Mouse (Mus musculus): ENCODE results near the gene Ppard. TPM values are rescaled to one million over a fixed set of nuclear protein-coding genes. Genes with fewer than 3 reads are reported as not detected.
"Not testable (repeated sequence)": the region's sequence is repeated elsewhere in the genome, so short reads cannot be mapped to it uniquely, and the experiment has no call there.

Ppard gene
- total and polyA plus RNA-seq, 2 experiments from 2014 or later: 1.4 to 23.1 TPM

DNA sequence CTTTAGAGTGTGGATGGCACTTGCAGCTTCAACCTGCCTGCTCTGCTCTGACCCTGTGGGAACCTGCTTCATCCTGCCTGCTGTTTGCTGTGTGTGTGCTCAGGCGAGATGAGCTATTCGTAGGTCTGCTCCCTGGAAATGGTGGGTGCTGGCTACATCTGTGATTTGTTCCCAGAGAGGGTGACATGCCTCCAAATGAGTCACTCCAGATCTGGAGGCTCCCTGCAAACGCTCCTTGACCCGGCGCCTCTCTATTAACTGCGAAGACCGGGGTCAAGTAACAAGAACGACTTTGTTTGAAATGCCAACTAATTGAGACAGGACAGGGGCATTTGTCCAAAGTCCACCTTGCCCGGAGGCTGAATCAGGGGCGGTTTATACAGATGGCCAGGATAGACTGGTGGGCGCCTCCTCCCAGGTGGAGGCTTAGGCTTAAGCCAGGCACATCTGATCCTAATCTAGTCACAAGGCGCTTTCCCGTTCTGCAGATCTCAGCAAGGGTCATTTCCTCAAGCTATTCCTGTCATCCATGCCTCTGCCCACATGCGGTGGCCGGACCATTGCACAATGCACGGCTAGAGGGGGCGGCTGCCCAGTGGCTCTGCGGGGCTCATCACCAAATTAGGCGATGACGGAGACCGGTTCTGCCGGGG lies 95.3 kb downstream of the Ppard start:
- H3K9ac ChIP-seq (replicated peaks; ENCODE audit: low read depth, low read length): peak overlapping the region; percentile 45
- WGBS: 13% methylated on average over 22 of the region's 22 CpGs
- H3K4me3 ChIP-seq (ENCODE audit: low read depth, low read length): peak overlapping the region; percentile 73
- no peak for DNase-seq (ENCODE audit: low spot score)
- H3K9me3 ChIP-seq (replicated peaks; ENCODE audit: control insufficient read depth, low read length): no peaks in the 10 kb centered on the region
- peak; percentile 53; the same call in 1 of the 2 replicates for ATAC-seq (ENCODE audit: insufficient read depth, low read depth)
- no peak for TF ChIP-seq CTCF (IDR thresholded peaks at IDR 0.05; ENCODE audit: low read depth)
- peaks cover 33% of the 10 kb centered on the region for H3K36me3 ChIP-seq (replicated peaks; ENCODE audit: control insufficient read depth, insufficient read depth, low read length)
- no peaks in the 10 kb centered on the region for H3K27me3 ChIP-seq (ENCODE audit: control insufficient read depth, insufficient read depth, low read length)
- peak overlapping the region; percentile 93 for H3K27ac ChIP-seq (ENCODE audit: low read depth)
- peak overlapping the region; percentile 81 for H3K4me2 ChIP-seq (ENCODE audit: low read depth, low read length)
- H3K4me1 ChIP-seq (ENCODE audit: control insufficient read depth, insufficient read depth): peaks cover 18% of the 10 kb centered on the region

- peaks cover 18% of the 10 kb centered on the region for H3K4me1 ChIP-seq (ENCODE audit: control insufficient read depth, insufficient read depth)
- peaks cover 33% of the 10 kb centered on the region for H3K36me3 ChIP-seq (replicated peaks; ENCODE audit: control insufficient read depth, insufficient read depth, low read length)
- H3K4me3 ChIP-seq (ENCODE audit: low read depth, low read length): peak within 1 kb of the TSS; percentile 73
- peak within 1 kb of the TSS; percentile 81 for H3K4me2 ChIP-seq (ENCODE audit: low read depth, low read length)
- WGBS: under 1% methylated on average over 45 of the region's 67 CpGs
- H3K27me3 ChIP-seq (ENCODE audit: control insufficient read depth, insufficient read depth, low read length): no peaks in the 10 kb centered on the region
- peak; percentile 96 for DNase-seq (ENCODE audit: low spot score)
- TF ChIP-seq CTCF (IDR thresholded peaks at IDR 0.05; ENCODE audit: low read depth): peak; percentile 84
- peak; percentile 99 for TF ChIP-seq EP300 (IDR thresholded peaks at IDR 0.05; ENCODE audit: low read depth)
- peak within 1 kb of the TSS; percentile 88 for H3K9ac ChIP-seq (replicated peaks; ENCODE audit: low read depth, low read length)
- peak; percentile 89 for ATAC-seq (ENCODE audit: insufficient read depth, low read depth)
- H3K9me3 ChIP-seq (replicated peaks; ENCODE audit: control insufficient read depth, low read length): no peaks in the 10 kb centered on the region
- H3K27ac ChIP-seq (ENCODE audit: low read depth): peak within 1 kb of the TSS; percentile 93
Measured at GRCm38 (mm10) chr17:28328366-28328928, 95.9 kb downstream of the Ppard start, which contains the start of gene Rpl10a. Gene Rpl10a (plus strand): TSS chr17:28328471.

- Histone ChIP-seq H3K4me3 (ENCODE audit: low read depth, low read length) (peak overlapping the region; percentile 73), H3K27ac (ENCODE audit: low read depth) (peak overlapping the region; percentile 93), H3K4me1 (ENCODE audit: control insufficient read depth, insufficient read depth) (peaks cover 18% of the 10 kb centered on the region), H3K9me3 (replicated peaks; ENCODE audit: control insufficient read depth, low read length) (no peaks in the 10 kb centered on the region), H3K9ac (replicated peaks; ENCODE audit: low read depth, low read length) (peak overlapping the region; percentile 88), H3K36me3 (replicated peaks; ENCODE audit: control insufficient read depth, insufficient read depth, low read length) (peaks cover 30% of the 10 kb centered on the region), H3K4me2 (ENCODE audit: low read depth, low read length) (peak overlapping the region; percentile 81), H3K27me3 (ENCODE audit: control insufficient read depth, insufficient read depth, low read length) (no peaks in the 10 kb centered on the region)
- ATAC-seq (ENCODE audit: insufficient read depth, low read depth): peak; percentile 13
- TF ChIP-seq CTCF (IDR thresholded peaks at IDR 0.05; ENCODE audit: low read depth): no peak
- no peak for TF ChIP-seq EP300 (IDR thresholded peaks at IDR 0.05; ENCODE audit: low read depth)
- under 1% methylated on average over 25 of the region's 25 CpGs for WGBS
- no peak for DNase-seq (ENCODE audit: low spot score)
Measured at GRCm38 (mm10) chr17:28328946-28329345, 96.4 kb downstream of the Ppard start.

- H3K4me3 ChIP-seq (ENCODE audit: low read depth, low read length): peak overlapping the region; percentile 73
- WGBS: 5% methylated on average over 4 of the region's 4 CpGs
- peak overlapping the region; percentile 81 for H3K4me2 ChIP-seq (ENCODE audit: low read depth, low read length)
- H3K9me3 ChIP-seq (replicated peaks; ENCODE audit: control insufficient read depth, low read length): no peaks in the 10 kb centered on the region
- peaks cover 36% of the 10 kb centered on the region for H3K36me3 ChIP-seq (replicated peaks; ENCODE audit: control insufficient read depth, insufficient read depth, low read length)
- ATAC-seq (ENCODE audit: insufficient read depth, low read depth) (no peak), DNase-seq (ENCODE audit: low spot score) (no peak)
- H3K27me3 ChIP-seq (ENCODE audit: control insufficient read depth, insufficient read depth, low read length): no peaks in the 10 kb centered on the region
- TF ChIP-seq EP300 (IDR thresholded peaks at IDR 0.05; ENCODE audit: low read depth) (no peak), CTCF (IDR thresholded peaks at IDR 0.05; ENCODE audit: low read depth) (no peak)
- peak overlapping the region; percentile 88 for H3K9ac ChIP-seq (replicated peaks; ENCODE audit: low read depth, low read length)
- H3K27ac ChIP-seq (ENCODE audit: low read depth): peak overlapping the region; percentile 93; the same call in 1 of the 2 replicates
- peaks cover 18% of the 10 kb centered on the region for H3K4me1 ChIP-seq (ENCODE audit: control insufficient read depth, insufficient read depth)
Measured at GRCm38 (mm10) chr17:28329503-28330231, 97.2 kb downstream of the Ppard start.

DNA sequence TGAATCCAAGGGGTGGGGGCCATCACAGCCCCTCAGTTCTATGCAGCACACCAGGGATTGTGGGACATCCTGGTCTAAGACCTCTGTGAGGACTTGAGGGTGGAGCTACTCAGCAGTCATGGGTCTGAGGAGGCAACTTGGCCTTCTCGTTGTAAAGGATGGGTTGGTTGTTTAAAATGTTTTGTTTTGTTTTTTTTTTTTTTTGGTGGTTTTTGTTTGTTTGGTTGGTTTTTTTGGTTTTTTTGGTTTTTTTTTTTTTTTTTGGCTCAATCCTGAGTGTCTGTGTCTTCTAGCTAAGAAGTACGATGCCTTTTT lies 97.7 kb downstream of the Ppard start:
- H3K9ac ChIP-seq (replicated peaks; ENCODE audit: low read depth, low read length): peak overlapping the region; percentile 88; the same call in 1 of the 2 replicates
- no peaks in the 10 kb centered on the region for H3K9me3 ChIP-seq (replicated peaks; ENCODE audit: control insufficient read depth, low read length)
- H3K27me3 ChIP-seq (ENCODE audit: control insufficient read depth, insufficient read depth, low read length): no peaks in the 10 kb centered on the region
- H3K36me3 ChIP-seq (replicated peaks; ENCODE audit: control insufficient read depth, insufficient read depth, low read length): peaks cover 36% of the 10 kb centered on the region
- peaks cover 18% of the 10 kb centered on the region for H3K4me1 ChIP-seq (ENCODE audit: control insufficient read depth, insufficient read depth)
- ATAC-seq (ENCODE audit: insufficient read depth, low read depth) (no peak), DNase-seq (ENCODE audit: low spot score) (no peak)
- peak overlapping the region; percentile 81 for H3K4me2 ChIP-seq (ENCODE audit: low read depth, low read length)
- TF ChIP-seq EP300 (IDR thresholded peaks at IDR 0.05; ENCODE audit: low read depth): no peak
- no peak for TF ChIP-seq CTCF (IDR thresholded peaks at IDR 0.05; ENCODE audit: low read depth)
- no peak overlapping the region for H3K27ac ChIP-seq (ENCODE audit: low read depth)
- WGBS: 47% methylated on average over 2 of the region's 2 CpGs
- H3K4me3 ChIP-seq (ENCODE audit: low read depth, low read length): peak overlapping the region; percentile 73; the same call in 1 of the 2 replicates

DNA sequence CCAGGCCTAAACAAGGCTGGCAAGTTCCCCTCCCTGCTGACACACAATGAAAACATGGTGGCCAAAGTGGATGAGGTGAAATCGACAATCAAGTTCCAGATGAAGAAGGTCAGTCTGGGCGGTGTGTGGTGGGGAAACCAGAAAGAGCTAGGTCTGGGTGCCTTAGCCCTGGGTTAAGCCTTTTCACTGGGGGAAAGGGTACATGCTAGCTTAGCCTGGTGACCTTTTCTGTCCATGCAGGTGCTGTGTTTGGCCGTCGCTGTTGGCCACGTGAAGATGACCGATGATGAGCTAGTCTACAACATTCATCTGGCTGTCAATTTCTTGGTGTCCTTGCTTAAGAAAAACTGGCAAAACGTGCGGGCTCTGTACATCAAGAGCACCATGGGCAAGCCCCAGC lies 98.1 kb downstream of the Ppard start:
- not testable (repeated sequence) for DNase-seq (ENCODE audit: low spot score); H3K27me3 ChIP-seq (ENCODE audit: control insufficient read depth, insufficient read depth, low read length); H3K27ac ChIP-seq (ENCODE audit: low read depth); H3K4me3 ChIP-seq (ENCODE audit: low read depth, low read length); H3K9ac ChIP-seq (replicated peaks; ENCODE audit: low read depth, low read length); H3K9me3 ChIP-seq (replicated peaks; ENCODE audit: control insufficient read depth, low read length); H3K4me2 ChIP-seq (ENCODE audit: low read depth, low read length); ATAC-seq (ENCODE audit: insufficient read depth, low read depth)
- WGBS: 67% methylated on average over 6 of the region's 8 CpGs
- Histone ChIP-seq H3K4me1 (ENCODE audit: control insufficient read depth, insufficient read depth) (peaks cover 18% of the 10 kb centered on the region), H3K36me3 (replicated peaks; ENCODE audit: control insufficient read depth, insufficient read depth, low read length) (peaks cover 36% of the 10 kb centered on the region)
